Mouse (Mus musculus): ENCODE data around the gene Gm21996. TPM values are rescaled to one million over a fixed set of nuclear protein-coding genes. Genes with fewer than 3 reads are reported as not detected.
"Not testable (repeated sequence)": the region's sequence is repeated elsewhere in the genome, so short reads cannot be mapped to it uniquely, and the experiment has no call there.

Gm21996 gene
- polyA plus RNA-seq (2015; fragmentation: Nextera tagmentation; extraction: Ambion mirVana) = not detected in 2 replicates

- not testable (repeated sequence) for H3K27me3 ChIP-seq; H3K4me3 ChIP-seq; H3K36me3 ChIP-seq; H3K4me1 ChIP-seq; H3K4me2 ChIP-seq; H3K27ac ChIP-seq; H3K9ac ChIP-seq; ATAC-seq (ENCODE audit: borderline replicate concordance, extremely low read depth, low FRiP score, low TSS enrichment); H3K9me3 ChIP-seq
- WGBS = no CpG with 5 or more reads among the region's 7 CpGs
Measured at GRCm38 (mm10) chrY:89745432-89745831, at the start of gene Gm21996. Gm21996 (minus strand) TSS chrY:89745532.

All from lung, embryonic 15.5 days (tissue).